Mouse (Mus musculus): ENCODE measurements around the gene Pdlim5.

Pdlim5 gene

GRCm38 (mm10) chr3:142276506-142276905, 119.0 kb downstream of the Pdlim5 start:
- in situ Hi-C loops (cut with MboI, MseI), result loop anchor here (5.0 to 10.0 kb wide), 2 partner anchors 242 to 409 kb away; no protein-coding TSS in a partner anchor

- in situ Hi-C loops (cut with MboI, MseI), result loop anchor here (5.0 to 10.0 kb wide), 2 partner anchors 240 to 408 kb away; no protein-coding TSS in a partner anchor
Observed at GRCm38 (mm10) chr3:142274993-142275392, 120.5 kb downstream of the Pdlim5 start.

GRCm38 (mm10) chr3:142274451-142274850, 121.0 kb downstream of the Pdlim5 start:
- in situ Hi-C loops (cut with MboI, MseI), result loop anchor here (10.0 kb wide), 1 partner anchor 240 kb away; no protein-coding TSS in a partner anchor

GRCm38 (mm10) chr3:142273265-142273664, 122.2 kb downstream of the Pdlim5 start:
- in situ Hi-C loops (cut with MboI, MseI), result loop anchor here (10.0 kb wide), 1 partner anchor 238 kb away; no protein-coding TSS in a partner anchor

GRCm38 (mm10) chr3:142256371-142256770, 139.1 kb downstream of the Pdlim5 start:
- in situ Hi-C loops (cut with MboI, MseI), result no loop called here

GRCm38 (mm10) chr3:142252086-142252485, 143.4 kb downstream of the Pdlim5 start:
- in situ Hi-C loops (cut with MboI, MseI), result no loop called here

- in situ Hi-C loops (cut with MboI, MseI), result no loop called here
Observed at GRCm38 (mm10) chr3:142249458-142249857, 146.0 kb downstream of the Pdlim5 start.

GRCm38 (mm10) chr3:142243263-142243662, 152.2 kb downstream of the Pdlim5 start:
- in situ Hi-C loops (cut with MboI, MseI), result no loop called here

GRCm38 (mm10) chr3:142239298-142239697, 156.2 kb downstream of the Pdlim5 start:
- in situ Hi-C loops (cut with MboI, MseI), result no loop called here

- in situ Hi-C loops (cut with MboI, MseI), result no loop called here
Observed at GRCm38 (mm10) chr3:142238260-142239046, 157.0 kb downstream of the Pdlim5 start.

GRCm38 (mm10) chr3:142237621-142238020, 157.9 kb downstream of the Pdlim5 start:
- in situ Hi-C loops (cut with MboI, MseI), result no loop called here

GRCm38 (mm10) chr3:142233606-142234465, 161.7 kb downstream of the Pdlim5 start:
- in situ Hi-C loops (cut with MboI, MseI), result no loop called here

- in situ Hi-C loops (cut with MboI, MseI), result no loop called here
Observed at GRCm38 (mm10) chr3:142228665-142229064, 166.8 kb downstream of the Pdlim5 start.

GRCm38 (mm10) chr3:142222471-142223103, 172.9 kb downstream of the Pdlim5 start:
- in situ Hi-C loops (cut with MboI, MseI), result no loop called here

- in situ Hi-C loops (cut with MboI, MseI), result no loop called here
Observed at GRCm38 (mm10) chr3:142219910-142220309, 175.6 kb downstream of the Pdlim5 start.

- in situ Hi-C loops (cut with MboI, MseI), result no loop called here
Observed at GRCm38 (mm10) chr3:142212821-142213220, 182.7 kb downstream of the Pdlim5 start.

- in situ Hi-C loops (cut with MboI, MseI), result no loop called here
Observed at GRCm38 (mm10) chr3:142212186-142212585, 183.3 kb downstream of the Pdlim5 start.

GRCm38 (mm10) chr3:142209981-142210380, 185.5 kb downstream of the Pdlim5 start:
- in situ Hi-C loops (cut with MboI, MseI), result no loop called here

- in situ Hi-C loops (cut with MboI, MseI), result no loop called here
Observed at GRCm38 (mm10) chr3:142209057-142209456, 186.4 kb downstream of the Pdlim5 start.

GRCm38 (mm10) chr3:142207488-142207887, 188.0 kb downstream of the Pdlim5 start:
- in situ Hi-C loops (cut with MboI, MseI), result no loop called here

GRCm38 (mm10) chr3:142206316-142206715, 189.2 kb downstream of the Pdlim5 start:
- in situ Hi-C loops (cut with MboI, MseI), result no loop called here

- in situ Hi-C loops (cut with MboI, MseI), result no loop called here
Observed at GRCm38 (mm10) chr3:142196142-142196541, 199.4 kb downstream of the Pdlim5 start.

Data from regulatory T cell (primary cell).